Mouse (Mus musculus) kidney, embryonic 16.5 days (tissue): ENCODE measurements around the gene Pcbp4. TPM values are rescaled to one million over a fixed set of nuclear protein-coding genes. Genes with fewer than 3 reads are reported as not detected.

ENCODE experiments used
- ATAC-seq: fragments of 200-750 bp; cut with Nextera tagmentation; 2 replicates; pipeline ENCODE4 v1.8.0; 2017; ENCODE audit warnings: moderate TSS enrichment; ENCODE audit not compliant: low FRiP score, low TSS enrichment
- H3K27ac ChIP-seq: fragments of 300-500 bp; sonication (generic); 2 replicates; pipeline ENCODE4 v1.5.1; 2014; ENCODE audit warnings: low read length
- H3K27me3 ChIP-seq: fragments of 300-500 bp; sonication (generic); 2 replicates; pipeline ENCODE4 v1.6.1; 2014; ENCODE audit warnings: low read length, control low read depth, mixed read lengths; ENCODE audit not compliant: insufficient read depth
- H3K36me3 ChIP-seq: fragments of 300-500 bp; sonication (generic); 2 replicates; pipeline ENCODE4 v1.6.1; 2014; ENCODE audit warnings: low read length, control low read depth, mixed read lengths; ENCODE audit not compliant: insufficient read depth
- H3K4me1 ChIP-seq: fragments of 300-500 bp; sonication (generic); 2 replicates; pipeline ENCODE4 v1.6.1; 2014; ENCODE audit warnings: low read length, control low read depth, mixed read lengths; ENCODE audit not compliant: insufficient read depth
- H3K4me2 ChIP-seq: fragments of 300-500 bp; sonication (generic); replicated peaks from 2 replicates; pipeline ENCODE4 v1.6.1; 2014; ENCODE audit warnings: low read depth, low read length
- H3K4me3 ChIP-seq: fragments of 300-500 bp; sonication (generic); 2 replicates; pipeline ENCODE4 v1.5.1; 2014; ENCODE audit warnings: mild to moderate bottlenecking, low read length
- H3K9ac ChIP-seq: fragments of 300-500 bp; sonication (generic); replicated peaks from 2 replicates; pipeline ENCODE4 v1.6.1; 2014; ENCODE audit warnings: low read length
- H3K9me3 ChIP-seq: fragments of 300-500 bp; sonication (generic); 2 replicates; pipeline ENCODE4 v1.6.1; 2016; ENCODE audit warnings: low read length, control low read depth
- WGBS: fragments of 180-500 bp; shearing (Covaris S2); extraction: QIAGEN DNeasy Blood & Tissue Kit; methylation state at CpG from one replicate; pipeline ENCODE4 v1.1.7; 2014; 5-methylcytosine and 5-hydroxymethylcytosine counted together
- polyA plus RNA-seq: library from polyadenylated mRNA; unstranded; fragments of >200 nt; fragmentation: Nextera tagmentation; extraction: Ambion mirVana; gene quantifications from 2 replicates; pipeline ENCODE4 v1.2.1, GENCODE M21; 2015

Gene Pcbp4
- polyA plus RNA-seq, 1 experiment from 2014 or later: 119 TPM

DNA sequence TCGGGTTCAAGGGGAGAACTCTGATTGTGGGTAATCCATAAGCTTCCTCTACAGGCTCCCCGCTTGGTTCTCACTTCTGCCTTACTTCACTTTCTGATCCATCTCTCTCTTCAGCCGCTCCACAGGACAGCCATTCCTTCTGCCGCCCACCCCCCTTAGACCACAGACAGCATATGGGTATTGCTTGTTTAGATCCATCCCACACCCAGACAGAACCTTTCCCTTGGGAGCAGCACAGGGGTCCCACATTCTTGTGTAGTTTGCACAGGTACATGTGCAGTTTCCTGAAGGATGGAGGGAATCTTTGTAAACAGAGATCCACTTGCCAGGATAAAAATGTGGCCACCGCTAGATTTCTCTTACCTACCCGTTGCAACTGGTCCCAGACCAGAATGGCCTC, 740 bp upstream of the Pcbp4 start:
- Histone ChIP-seq H3K9ac (peak overlapping the region; percentile 80), H3K4me1 (peaks cover 86% of the 10 kb centered on the region), H3K27me3 (no peaks in the 10 kb centered on the region), H3K4me3 (peak overlapping the region; percentile 81), H3K4me2 (peak overlapping the region; percentile 94), H3K36me3 (no peaks in the 10 kb centered on the region), H3K27ac (peak overlapping the region; percentile 96), H3K9me3 (no peaks in the 10 kb centered on the region)
- WGBS: 38% methylated on average over 6 of the region's 6 CpGs
- no peak for ATAC-seq

DNA sequence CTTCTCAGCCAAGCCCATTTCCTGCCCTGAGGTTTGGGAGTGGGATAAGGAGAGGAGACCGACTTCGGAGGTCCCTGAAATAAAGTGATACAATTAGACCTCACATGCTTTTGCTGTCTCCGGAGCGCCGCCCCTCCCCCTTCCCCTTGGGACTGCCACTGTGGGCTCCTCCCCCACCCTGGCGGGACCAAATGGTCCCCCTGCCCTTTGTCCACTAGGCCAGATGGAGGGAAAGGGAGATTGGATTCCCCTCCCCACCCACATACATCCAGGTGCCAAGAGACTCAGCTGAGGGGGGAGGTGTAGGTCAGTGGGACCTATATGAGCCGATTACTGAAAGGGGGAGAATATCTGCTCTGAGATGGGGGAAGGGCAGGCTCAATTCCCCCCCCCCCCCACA, 270 bp upstream of the Pcbp4 start:
- no peaks in the 10 kb centered on the region for H3K27me3 ChIP-seq
- H3K4me3 ChIP-seq: peak overlapping the region; percentile 81
- peak; percentile 3; the same call in 1 of the 2 replicates for ATAC-seq
- H3K27ac ChIP-seq: peak overlapping the region; percentile 96
- WGBS: 2% methylated on average over 7 of the region's 7 CpGs
- H3K36me3 ChIP-seq: no peaks in the 10 kb centered on the region
- H3K9me3 ChIP-seq: no peaks in the 10 kb centered on the region
- H3K9ac ChIP-seq: peak overlapping the region; percentile 80
- peak overlapping the region; percentile 94 for H3K4me2 ChIP-seq
- H3K4me1 ChIP-seq: peaks cover 88% of the 10 kb centered on the region

DNA sequence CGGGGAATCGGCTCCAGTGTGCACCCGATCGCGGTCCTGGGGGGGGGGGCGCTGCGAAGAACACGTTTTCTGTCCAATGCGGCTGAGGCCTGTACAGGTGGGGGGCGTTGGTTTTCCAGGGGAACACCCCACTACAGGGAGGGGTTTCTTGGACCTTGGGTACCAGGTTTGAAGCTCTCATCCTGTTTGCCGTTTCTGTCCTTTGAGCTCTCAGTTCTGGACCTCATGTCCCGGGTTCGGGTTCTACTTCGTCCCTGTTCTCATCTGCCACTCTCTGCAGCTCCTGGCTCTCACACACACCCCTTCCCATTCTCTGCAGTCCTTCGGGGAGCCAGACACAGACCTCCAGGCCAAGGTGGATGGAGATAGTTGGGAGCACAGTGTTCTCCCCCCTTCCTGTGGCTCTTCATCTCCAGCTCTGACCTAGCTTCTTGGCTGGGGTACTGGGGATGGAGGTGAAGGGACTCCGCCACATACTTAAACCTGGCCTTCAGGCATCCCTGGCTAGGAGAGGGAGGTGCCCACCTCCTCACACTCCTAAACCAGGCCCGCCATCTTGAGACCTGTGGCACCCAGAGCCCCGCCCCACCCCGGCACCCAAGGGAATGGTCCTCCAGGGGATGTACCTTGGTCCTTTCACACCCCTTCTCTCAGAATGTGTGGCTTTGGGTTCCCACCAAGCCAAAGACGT, 1.1 kb downstream of the Pcbp4 start:
- H3K4me3 ChIP-seq: peak overlapping the region; percentile 81
- peak overlapping the region; percentile 80 for H3K9ac ChIP-seq
- H3K4me1 ChIP-seq: peaks cover 84% of the 10 kb centered on the region
- H3K4me2 ChIP-seq: peak overlapping the region; percentile 94
- no peaks in the 10 kb centered on the region for H3K36me3 ChIP-seq
- H3K27me3 ChIP-seq: no peaks in the 10 kb centered on the region
- H3K27ac ChIP-seq: peak overlapping the region; percentile 89
- no peaks in the 10 kb centered on the region for H3K9me3 ChIP-seq
- 3% methylated on average over 18 of the region's 20 CpGs for WGBS
- peak; percentile 5; the same call in 1 of the 2 replicates for ATAC-seq

DNA sequence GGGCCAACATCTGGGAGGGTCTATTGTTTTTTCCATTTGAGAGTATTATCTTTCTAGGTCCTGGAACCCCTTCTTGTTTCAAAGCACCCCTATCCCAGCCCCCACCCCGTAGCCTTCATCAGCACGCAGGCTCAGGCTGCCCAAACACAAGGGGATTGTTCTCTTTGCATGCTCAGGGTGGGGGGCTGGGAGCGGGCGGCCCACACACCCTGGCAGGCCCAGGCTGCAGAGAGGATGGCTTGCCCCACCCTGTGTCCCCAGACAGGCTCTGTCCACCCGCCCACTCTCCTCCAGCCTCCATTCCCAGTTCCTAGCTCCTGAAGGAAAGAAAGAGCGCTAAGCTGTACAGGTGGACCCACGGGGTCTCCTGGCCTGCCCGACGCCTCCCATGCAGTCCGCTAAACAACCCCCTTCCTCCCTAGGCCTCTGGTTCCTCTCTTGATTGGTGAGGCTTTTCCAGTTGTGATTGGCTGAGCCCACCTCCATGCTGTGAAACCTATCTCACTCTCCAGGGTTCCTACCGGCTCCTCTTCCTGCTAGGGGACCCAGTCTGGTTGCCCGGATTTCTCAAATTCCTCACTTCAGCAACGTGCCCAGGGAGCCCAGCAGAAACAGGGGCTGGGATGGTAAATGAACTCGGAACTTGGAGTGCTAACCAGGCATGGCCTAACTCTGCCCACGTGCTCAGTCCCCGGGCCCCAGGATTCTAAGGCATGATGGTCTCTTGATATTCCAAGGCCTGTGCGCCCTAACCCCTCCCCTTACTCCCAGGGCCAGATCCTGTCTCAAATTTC, 2.0 kb downstream of the Pcbp4 start:
- peak overlapping the region; percentile 81 for H3K4me3 ChIP-seq
- H3K4me2 ChIP-seq: peak overlapping the region; percentile 94
- no peaks in the 10 kb centered on the region for H3K27me3 ChIP-seq
- H3K27ac ChIP-seq: peak overlapping the region; percentile 89
- peaks cover 82% of the 10 kb centered on the region for H3K4me1 ChIP-seq
- no peaks in the 10 kb centered on the region for H3K9me3 ChIP-seq
- ATAC-seq: peak; percentile 4; the same call in 1 of the 2 replicates
- 3% methylated on average over 17 of the region's 17 CpGs for WGBS
- peaks cover 3% of the 10 kb centered on the region; the same call in 1 of the 2 replicates for H3K36me3 ChIP-seq
- peak overlapping the region; percentile 80 for H3K9ac ChIP-seq

DNA sequence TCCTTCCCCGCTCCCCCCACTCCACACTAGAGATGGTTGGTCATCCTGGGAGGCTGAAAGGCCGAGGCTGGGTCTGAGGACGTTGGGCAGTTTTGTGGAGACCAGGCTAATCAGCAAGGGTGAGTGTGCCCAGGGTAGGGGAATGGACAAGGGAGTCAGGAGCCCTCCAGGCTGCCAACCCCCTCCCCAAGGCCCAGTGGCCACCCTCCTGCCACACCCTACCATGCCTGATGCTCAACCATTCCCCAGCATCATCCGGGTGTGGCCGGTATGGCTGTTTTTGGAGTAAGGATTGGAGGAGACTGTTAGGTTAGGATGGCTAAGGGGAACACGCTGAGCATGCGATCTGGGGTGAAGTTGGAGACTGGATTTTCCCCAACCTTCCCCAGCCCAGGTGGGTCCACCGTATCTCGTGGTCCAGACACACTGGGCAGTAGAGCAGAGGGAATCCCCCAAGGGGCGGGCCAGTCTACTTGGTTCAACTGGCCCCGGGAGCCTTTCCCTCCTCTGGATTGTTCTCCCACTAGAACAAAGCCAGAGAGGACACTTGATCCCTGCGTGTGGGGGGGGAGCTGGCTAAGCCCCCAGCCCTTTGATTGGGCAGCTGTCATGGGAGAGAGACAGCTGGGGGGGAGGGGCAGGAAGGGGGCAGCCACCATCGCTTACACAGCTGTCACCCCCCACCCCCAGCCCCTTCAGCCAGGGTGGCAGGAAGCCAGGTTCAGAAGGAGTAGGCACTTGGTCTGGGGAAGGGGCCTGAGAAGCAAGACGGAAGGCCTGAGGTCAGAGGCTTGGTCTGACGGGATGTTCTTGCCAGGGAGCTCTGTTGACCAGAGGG, 3.5 kb downstream of the Pcbp4 start:
- Histone ChIP-seq H3K4me1 (peaks cover 77% of the 10 kb centered on the region), H3K36me3 (peaks cover 8% of the 10 kb centered on the region), H3K9me3 (no peaks in the 10 kb centered on the region), H3K9ac (peak overlapping the region; percentile 80), H3K27me3 (no peaks in the 10 kb centered on the region), H3K4me2 (peak overlapping the region; percentile 94), H3K27ac (peak overlapping the region; percentile 89), H3K4me3 (peak overlapping the region; percentile 81)
- peak; percentile 4; the same call in 1 of the 2 replicates for ATAC-seq
- 29% methylated on average over 15 of the region's 15 CpGs for WGBS

DNA sequence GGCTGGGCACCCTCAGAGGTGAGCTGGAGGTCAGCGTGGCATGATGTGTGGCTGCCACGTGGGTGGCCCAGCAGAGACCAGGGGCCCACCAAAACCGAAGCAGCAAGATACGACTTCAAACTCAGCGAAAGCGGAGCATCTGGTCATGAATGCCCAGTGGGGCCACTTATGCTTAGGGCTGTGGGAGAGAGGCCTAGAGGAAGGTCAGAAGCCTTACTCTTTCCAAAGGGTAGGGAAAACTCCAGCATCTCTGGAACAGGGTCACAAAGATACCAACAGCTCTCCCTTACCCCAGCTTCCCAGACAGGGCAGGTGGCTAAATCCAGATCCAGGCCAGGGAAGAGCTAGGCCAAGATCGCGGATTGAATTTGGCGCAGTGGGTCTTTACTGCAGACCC, 4.1 kb downstream of the Pcbp4 start:
- Histone ChIP-seq H3K4me3 (no peak overlapping the region), H3K4me2 (peak overlapping the region; percentile 94), H3K4me1 (peaks cover 70% of the 10 kb centered on the region), H3K27ac (peak overlapping the region; percentile 89; the same call in 1 of the 2 replicates), H3K9ac (peak overlapping the region; percentile 80; the same call in 1 of the 2 replicates), H3K9me3 (no peaks in the 10 kb centered on the region), H3K36me3 (peaks cover 10% of the 10 kb centered on the region), H3K27me3 (no peaks in the 10 kb centered on the region)
- ATAC-seq: no peak
- WGBS: 43% methylated on average over 9 of the region's 9 CpGs

DNA sequence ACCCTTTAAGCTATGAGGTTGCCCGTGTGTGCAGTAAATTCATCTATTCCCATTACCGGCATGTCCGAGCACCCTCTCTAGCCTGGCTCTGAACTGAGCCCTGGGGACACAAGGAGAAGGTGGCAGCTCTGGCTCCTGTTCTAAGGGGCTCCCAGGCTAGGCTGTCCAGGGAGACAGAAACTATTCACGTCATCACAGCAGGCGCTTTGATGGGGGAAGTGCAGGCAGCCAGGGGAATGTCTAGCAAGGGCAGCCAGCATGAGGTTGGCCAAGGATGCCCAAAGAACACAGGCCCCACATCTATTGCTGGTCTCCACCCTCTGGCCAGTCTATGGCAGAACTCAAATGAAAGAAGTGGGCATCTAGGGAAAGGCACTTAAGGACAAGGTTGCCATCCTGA, 4.8 kb downstream of the Pcbp4 start:
- no peaks in the 10 kb centered on the region for H3K9me3 ChIP-seq
- H3K36me3 ChIP-seq: peaks cover 16% of the 10 kb centered on the region
- no peak for ATAC-seq
- no peak overlapping the region for H3K9ac ChIP-seq
- H3K27ac ChIP-seq: no peak overlapping the region
- 63% methylated on average over 5 of the region's 5 CpGs for WGBS
- H3K4me1 ChIP-seq: peaks cover 63% of the 10 kb centered on the region
- no peak overlapping the region for H3K4me2 ChIP-seq
- no peak overlapping the region for H3K4me3 ChIP-seq
- no peaks in the 10 kb centered on the region for H3K27me3 ChIP-seq

DNA sequence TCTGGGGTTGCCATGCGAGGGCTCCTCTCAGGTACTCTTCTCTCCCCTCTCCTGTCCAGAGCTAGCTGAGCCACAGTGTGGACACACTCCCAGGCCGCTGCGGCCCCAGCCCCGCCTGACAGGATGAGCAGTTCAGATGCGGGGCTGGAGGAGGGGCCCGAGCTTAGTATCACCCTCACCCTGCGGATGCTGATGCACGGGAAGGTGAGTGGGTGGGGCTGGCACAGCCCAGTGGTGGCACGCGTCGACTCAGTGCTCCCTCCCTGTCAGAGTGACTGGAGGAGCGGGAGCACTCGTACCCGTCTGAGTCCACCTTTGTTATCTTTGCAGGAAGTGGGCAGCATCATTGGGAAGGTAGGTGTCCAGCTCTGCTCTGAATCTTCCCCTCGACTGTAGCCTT, 6.9 kb downstream of the Pcbp4 start:
- H3K4me1 ChIP-seq: peaks cover 60% of the 10 kb centered on the region

DNA sequence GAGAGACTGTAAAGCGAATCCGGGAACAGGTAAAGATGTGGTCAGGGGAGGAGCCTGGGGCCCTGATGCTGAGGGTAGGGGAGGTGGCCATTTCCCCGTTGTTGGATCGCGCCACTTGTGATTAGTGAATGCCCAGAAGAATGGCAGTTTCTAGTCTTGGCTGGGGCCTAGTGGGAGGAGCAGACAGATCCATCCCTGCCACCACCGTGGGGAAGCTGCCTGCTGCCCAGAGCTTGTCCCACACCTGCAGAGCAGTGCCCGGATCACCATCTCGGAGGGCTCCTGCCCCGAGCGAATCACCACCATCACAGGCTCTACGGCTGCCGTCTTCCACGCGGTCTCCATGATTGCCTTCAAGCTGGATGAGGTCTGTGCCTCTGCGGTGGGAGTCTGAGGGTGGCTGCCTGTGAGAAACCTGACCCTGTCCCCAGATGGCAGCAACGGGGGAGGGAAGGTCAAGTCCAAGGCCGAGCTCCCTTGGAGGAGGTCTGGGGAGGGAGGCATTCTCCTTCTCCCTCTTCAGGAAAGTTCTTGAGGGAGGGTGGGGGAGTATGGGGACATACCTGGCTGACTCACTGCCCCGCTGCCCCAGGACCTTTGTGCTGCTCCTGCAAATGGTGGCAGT, 7.4 kb downstream of the Pcbp4 start:
- Histone ChIP-seq H3K27ac (0 out of 2 replicates have a peak overlapping the region, but pooled peaks have one; percentile 1), H3K27me3 (0 out of 2 replicates have a peak, but pooled peaks cover 3% of the 10 kb centered on the region), H3K9me3 (no peaks in the 10 kb centered on the region), H3K4me3 (no peak overlapping the region), H3K4me1 (peaks cover 56% of the 10 kb centered on the region), H3K9ac (no peak overlapping the region), H3K36me3 (peaks cover 24% of the 10 kb centered on the region), H3K4me2 (no peak overlapping the region)
- WGBS: 46% methylated on average over 18 of the region's 18 CpGs
- ATAC-seq: no peak; the same call in 1 of the 2 replicates

More for the DNA sequence above, 6.9 kb downstream of the Pcbp4 start:
- peaks cover 24% of the 10 kb centered on the region for H3K36me3 ChIP-seq
- no peak overlapping the region for H3K4me2 ChIP-seq
- 0 out of 2 replicates have a peak overlapping the region, but pooled peaks have one; percentile 1 for H3K27ac ChIP-seq
- no peak overlapping the region for H3K9ac ChIP-seq
- no peak for ATAC-seq
- 46% methylated on average over 15 of the region's 15 CpGs for WGBS
- no peak overlapping the region for H3K4me3 ChIP-seq
- 0 out of 2 replicates have a peak, but pooled peaks cover 3% of the 10 kb centered on the region for H3K27me3 ChIP-seq
- no peaks in the 10 kb centered on the region for H3K9me3 ChIP-seq
